Comparison of ENCODE assay signal across 12 mouse cellular contexts in genomic region chr1:42889421-42889887, GRCm38 (mm10). TPM values are rescaled to one million over a fixed set of nuclear protein-coding genes. Genes with fewer than 3 reads are reported as not detected.
DNase-seq lines count a peak whose midpoint lies in the region; ATAC-seq and TF ChIP-seq lines count a peak whose summit lies in the region.
"Had no signal": no experiment of that assay in that cellular context is flagged by ENCODE, and none has a peak within 500 bp of the region (broad histone marks: within the 10 kb centered on the region; RNA-seq: fewer than 3 reads in every experiment).

No protein-coding gene starts in this region.

- 54% methylated on average over 7 of the region's 7 CpGs for WGBS in intestine, embryonic 14.5 days
- WGBS in intestine, postnatal 0 days: 70% methylated on average over 7 of the region's 7 CpGs
- 31% methylated on average over 7 of the region's 7 CpGs for WGBS in embryonic facial prominence, embryonic 11.5 days
- 19% methylated on average over 7 of the region's 7 CpGs for WGBS in hindbrain, embryonic 12.5 days
- WGBS in midbrain, postnatal 0 days: 16% methylated on average over 7 of the region's 7 CpGs

- no peaks in the 10 kb centered on the region for H3K9me3 ChIP-seq in intestine, embryonic 14.5 days (ENCODE audit: control insufficient read depth, low read length)
- no peaks in the 10 kb centered on the region for H3K9me3 ChIP-seq in intestine, postnatal 0 days (ENCODE audit: control insufficient read depth)
- H3K9me3 ChIP-seq in embryonic facial prominence, embryonic 11.5 days (replicated peaks; ENCODE audit: control insufficient read depth, low read length): no peaks in the 10 kb centered on the region
- no peaks in the 10 kb centered on the region for H3K9me3 ChIP-seq in hindbrain, embryonic 12.5 days (replicated peaks)
- no peaks in the 10 kb centered on the region for H3K9me3 ChIP-seq in midbrain, postnatal 0 days (ENCODE audit: low read length)
- H3K9me3 ChIP-seq: embryonic facial prominence, embryonic 15.5 days had no signal

- H3K4me1 ChIP-seq in intestine, embryonic 14.5 days (replicated peaks; ENCODE audit: control insufficient read depth, insufficient read depth, low read length): peaks cover 4% of the 10 kb centered on the region; the same call in 1 of the 2 replicates
- H3K4me1 ChIP-seq in intestine, postnatal 0 days (replicated peaks; ENCODE audit: control insufficient read depth, insufficient read depth, low read length): no peaks in the 10 kb centered on the region
- no peaks in the 10 kb centered on the region for H3K4me1 ChIP-seq in embryonic facial prominence, embryonic 11.5 days (ENCODE audit: control insufficient read depth, insufficient read depth, low read length)
- H3K4me1 ChIP-seq in hindbrain, embryonic 12.5 days: peaks cover 26% of the 10 kb centered on the region
- no peaks in the 10 kb centered on the region for H3K4me1 ChIP-seq in midbrain, postnatal 0 days (ENCODE audit: insufficient read depth, low read length)

- TF ChIP-seq CTCF in intestine, postnatal 0 days (IDR thresholded peaks at IDR 0.05; ENCODE audit: low read depth): no peak
- TF ChIP-seq CTCF in midbrain, postnatal 0 days (IDR thresholded peaks at IDR 0.05): no peak

- H3K4me3 ChIP-seq in intestine, embryonic 14.5 days (ENCODE audit: low read depth, low read length): no peak overlapping the region
- H3K4me3 ChIP-seq in intestine, postnatal 0 days (ENCODE audit: low read depth, low read length): no peak overlapping the region
- H3K4me3 ChIP-seq in embryonic facial prominence, embryonic 11.5 days (ENCODE audit: low read depth, low read length): no peak overlapping the region
- H3K4me3 ChIP-seq in hindbrain, embryonic 12.5 days: no peak overlapping the region
- no peak overlapping the region for H3K4me3 ChIP-seq in midbrain, postnatal 0 days (ENCODE audit: low read depth, low read length)
- H3K4me3 ChIP-seq: embryonic facial prominence, embryonic 15.5 days; myocyte had no signal

- peaks cover 14% of the 10 kb centered on the region; the same call in 1 of the 2 replicates for H3K36me3 ChIP-seq in intestine, embryonic 14.5 days (ENCODE audit: control insufficient read depth, insufficient read depth, low read length)
- peaks cover 13% of the 10 kb centered on the region for H3K36me3 ChIP-seq in intestine, postnatal 0 days (ENCODE audit: control insufficient read depth, insufficient read depth)
- H3K36me3 ChIP-seq in embryonic facial prominence, embryonic 11.5 days (replicated peaks; ENCODE audit: control insufficient read depth, insufficient read depth, low read depth, low read length): no peaks in the 10 kb centered on the region; the same call in 1 of the 2 replicates
- H3K36me3 ChIP-seq in hindbrain, embryonic 12.5 days: no peaks in the 10 kb centered on the region
- H3K36me3 ChIP-seq in midbrain, postnatal 0 days (ENCODE audit: insufficient read depth, low read length): no peaks in the 10 kb centered on the region
- H3K36me3 ChIP-seq: embryonic facial prominence, embryonic 15.5 days had no signal

- no peak overlapping the region for H3K9ac ChIP-seq in intestine, embryonic 14.5 days (ENCODE audit: low read length)
- H3K9ac ChIP-seq in intestine, postnatal 0 days (ENCODE audit: low read depth, low read length): no peak overlapping the region
- H3K9ac ChIP-seq in embryonic facial prominence, embryonic 11.5 days (replicated peaks; ENCODE audit: low read length): no peak overlapping the region
- H3K9ac ChIP-seq in hindbrain, embryonic 12.5 days: no peak overlapping the region
- H3K9ac ChIP-seq in midbrain, postnatal 0 days (replicated peaks; ENCODE audit: low read length, poor library complexity, severe bottlenecking): no peak overlapping the region
- H3K9ac ChIP-seq: embryonic facial prominence, embryonic 15.5 days had no signal

- no peak for ATAC-seq in intestine, embryonic 14.5 days (replicated peaks; ENCODE audit: low FRiP score, low TSS enrichment, low read depth)
- no peak for ATAC-seq in intestine, postnatal 0 days
- peak; percentile 70; the same call in 1 of the 2 replicates for ATAC-seq in embryonic facial prominence, embryonic 11.5 days (replicated peaks; ENCODE audit: insufficient number of reproducible peaks, low FRiP score, low TSS enrichment, low read depth)
- peak; percentile 64 for ATAC-seq in hindbrain, embryonic 12.5 days (ENCODE audit: low FRiP score)
- ATAC-seq in midbrain, postnatal 0 days (ENCODE audit: low FRiP score): no peak
- ATAC-seq in megakaryocyte, adult 5-6 weeks (ENCODE audit: poor library complexity, severe bottlenecking): no peak

- H3K27me3 ChIP-seq in intestine, embryonic 14.5 days (replicated peaks; ENCODE audit: control insufficient read depth, insufficient read depth, low read length): no peaks in the 10 kb centered on the region
- no peaks in the 10 kb centered on the region for H3K27me3 ChIP-seq in intestine, postnatal 0 days (replicated peaks; ENCODE audit: control insufficient read depth, insufficient read depth, low read length)
- no peaks in the 10 kb centered on the region for H3K27me3 ChIP-seq in embryonic facial prominence, embryonic 11.5 days (ENCODE audit: control insufficient read depth, insufficient read depth, low read length)
- H3K27me3 ChIP-seq in hindbrain, embryonic 12.5 days: no peaks in the 10 kb centered on the region
- no peaks in the 10 kb centered on the region for H3K27me3 ChIP-seq in midbrain, postnatal 0 days (ENCODE audit: insufficient read depth, low read length)
- H3K27me3 ChIP-seq: CH12.LX; embryonic facial prominence, embryonic 15.5 days had no signal

- DNase-seq in intestine, embryonic 14.5 days (ENCODE audit: low spot score): peak; percentile 50
- peak; percentile 51 for DNase-seq in embryonic facial prominence, embryonic 11.5 days (ENCODE audit: low spot score)
- no peak for DNase-seq in midbrain, postnatal 0 days (ENCODE audit: low spot score)
- no peak for DNase-seq in left cerebral cortex, adult 8-10 months (ENCODE audit: low spot score in 2 of 2)
- DNase-seq in left cerebral cortex, adult 9 months (ENCODE audit: low spot score in 2 of 2): no peak
- DNase-seq: thymus, adult 2 months had no signal

- no peak overlapping the region for H3K4me2 ChIP-seq in intestine, embryonic 14.5 days (ENCODE audit: low read length)
- H3K4me2 ChIP-seq in intestine, postnatal 0 days (replicated peaks; ENCODE audit: low read depth): no peak overlapping the region
- no peak overlapping the region for H3K4me2 ChIP-seq in embryonic facial prominence, embryonic 11.5 days (ENCODE audit: low read depth, low read length)
- no peak overlapping the region for H3K4me2 ChIP-seq in hindbrain, embryonic 12.5 days (replicated peaks)
- no peak overlapping the region for H3K4me2 ChIP-seq in midbrain, postnatal 0 days (ENCODE audit: low read depth, low read length, poor library complexity, severe bottlenecking)
- H3K4me2 ChIP-seq: embryonic facial prominence, embryonic 15.5 days had no signal

- no peak overlapping the region for H3K27ac ChIP-seq in intestine, embryonic 14.5 days (ENCODE audit: low read depth)
- H3K27ac ChIP-seq in intestine, postnatal 0 days (ENCODE audit: low read depth, low read length): no peak overlapping the region
- H3K27ac ChIP-seq in embryonic facial prominence, embryonic 11.5 days (replicated peaks; ENCODE audit: low read depth, low read length): 0 out of 2 replicates have a peak overlapping the region, but pooled peaks have one; percentile 0
- peak overlapping the region; percentile 81 for H3K27ac ChIP-seq in hindbrain, embryonic 12.5 days
- H3K27ac ChIP-seq in midbrain, postnatal 0 days (ENCODE audit: low read depth, low read length): peak overlapping the region; percentile 57
- H3K27ac ChIP-seq: embryonic facial prominence, embryonic 15.5 days had no signal

RNA-seq across cellular contexts. Expression of gene Mrps9, which starts 38.4 kb away (rescaled TPM):
- 57.9 and 62.4 TPM in 2 replicates for polyA plus RNA-seq in intestine, embryonic 14.5 days (2014; fragmentation: Nextera tagmentation; extraction: Ambion mirVana)
- polyA plus RNA-seq in intestine, postnatal 0 days (2015; fragmentation: Nextera tagmentation; extraction: Ambion mirVana): 37.1 and 38.3 TPM in 2 replicates
- polyA plus RNA-seq in embryonic facial prominence, embryonic 11.5 days (2014; fragmentation: Nextera tagmentation; extraction: Ambion mirVana): 60.0 and 63.1 TPM in 2 replicates
- polyA plus RNA-seq in hindbrain, embryonic 12.5 days (2016; fragmentation: Nextera tagmentation; extraction: Ambion mirVana): 39.7 and 40.5 TPM in 2 replicates
- 32.2 and 43.2 TPM in 2 replicates for total RNA-seq in midbrain, postnatal 0 days (2014; rRNA removed)
- 33.2 and 35.8 TPM in 2 replicates for polyA plus RNA-seq in midbrain, postnatal 0 days (2015; fragmentation: Nextera tagmentation; extraction: Ambion mirVana)
- total RNA-seq in megakaryocyte, adult 5-6 weeks (2015): 34.0 and 42.5 TPM in 2 replicates
- total RNA-seq in megakaryocyte, adult 5-6 weeks (2017): 57.1 and 65.6 TPM in 2 replicates
- 10 to 100 TPM; 41.0 to 43.5 (median 41.5) TPM for total RNA-seq in left cerebral cortex, adult 8-10 months (2022)

Comparison
In these comparisons a context has a peak if more than half of its experiments do, and no peak if none do; other contexts are left out.
1. ATAC-seq: peak in embryonic facial prominence, embryonic 11.5 days (single experiment) and hindbrain, embryonic 12.5 days (single experiment); none in intestine, embryonic 14.5 days (single experiment), intestine, postnatal 0 days (single experiment), midbrain, postnatal 0 days (single experiment) and megakaryocyte, adult 5-6 weeks (single experiment).
2. DNase-seq: peak in intestine, embryonic 14.5 days (single experiment) and embryonic facial prominence, embryonic 11.5 days (single experiment); none in midbrain, postnatal 0 days (single experiment), left cerebral cortex, adult 8-10 months (0 of 2) and left cerebral cortex, adult 9 months (0 of 2).
3. H3K27ac ChIP-seq: peak in embryonic facial prominence, embryonic 11.5 days (single experiment), hindbrain, embryonic 12.5 days (single experiment) and midbrain, postnatal 0 days (single experiment); none in intestine, embryonic 14.5 days (single experiment) and intestine, postnatal 0 days (single experiment).